Mouse (Mus musculus) 3134 (cell line): ENCODE data around the gene Tspan5.
A peak's percentile ranks its signal among the peaks of the same experiment; 100 is the strongest.

Source experiments
- DNase-seq: peaks from one replicate; pipeline ENCODE4 v3.0.0-alpha.2; 2011; ENCODE audit warnings: low spot score; ENCODE audit not compliant: insufficient read length; ENCODE audit errors: extremely low read depth

Gene Tspan5

DNA sequence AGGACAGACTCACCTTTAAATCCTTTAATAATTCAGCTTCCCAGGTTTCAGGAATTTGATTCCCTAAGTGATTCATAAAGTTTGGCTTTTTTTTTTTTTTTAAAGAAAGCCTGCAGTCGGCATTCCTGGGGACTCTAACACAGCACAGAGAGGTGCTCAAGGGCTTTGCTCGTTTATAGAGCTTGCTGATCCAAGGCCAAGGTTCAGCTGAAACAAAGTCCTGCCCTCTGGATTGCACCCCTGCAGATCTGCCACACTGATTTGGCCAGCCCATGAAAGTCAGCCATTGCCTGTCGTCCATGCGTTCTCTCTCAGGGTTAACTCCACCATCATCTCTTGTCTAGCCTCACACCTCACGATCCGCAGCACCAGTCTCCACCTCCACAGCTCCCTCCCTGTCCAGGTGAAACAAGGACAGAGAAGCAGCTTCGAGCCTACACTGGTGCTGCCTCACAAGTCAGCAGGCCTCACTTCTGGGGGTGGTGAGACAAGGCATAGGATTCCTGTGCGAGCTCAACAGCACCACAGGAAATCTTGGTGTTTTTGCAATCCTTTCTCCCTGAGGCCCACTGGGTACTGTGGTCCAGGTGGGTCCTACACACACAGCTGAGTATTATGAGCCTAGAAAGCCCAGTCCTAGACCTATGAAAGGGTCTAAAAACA is 172.8 kb downstream of the Tspan5 start:
- DNase-seq, result no peak

DNA sequence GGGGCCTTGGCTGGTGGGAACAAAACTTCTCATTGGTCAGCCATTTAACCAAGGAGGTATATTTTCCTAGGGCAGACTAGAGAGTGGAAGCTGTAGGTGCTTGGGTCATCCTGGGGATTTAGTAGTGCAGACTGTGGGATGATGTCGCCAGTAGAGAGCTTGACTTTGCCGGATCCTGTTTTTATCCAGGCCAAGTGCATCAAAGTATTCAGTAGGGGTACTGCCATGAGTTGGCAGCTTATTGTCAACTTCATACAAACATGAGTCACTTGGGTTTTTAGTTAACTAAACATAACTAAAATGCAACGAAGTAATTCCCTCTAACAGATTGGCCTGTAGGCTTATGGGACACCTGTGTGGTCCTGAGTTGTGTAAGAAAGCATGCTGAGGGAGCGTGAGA is 174.6 kb downstream of the Tspan5 start:
- peak; percentile 28 for DNase-seq

DNA sequence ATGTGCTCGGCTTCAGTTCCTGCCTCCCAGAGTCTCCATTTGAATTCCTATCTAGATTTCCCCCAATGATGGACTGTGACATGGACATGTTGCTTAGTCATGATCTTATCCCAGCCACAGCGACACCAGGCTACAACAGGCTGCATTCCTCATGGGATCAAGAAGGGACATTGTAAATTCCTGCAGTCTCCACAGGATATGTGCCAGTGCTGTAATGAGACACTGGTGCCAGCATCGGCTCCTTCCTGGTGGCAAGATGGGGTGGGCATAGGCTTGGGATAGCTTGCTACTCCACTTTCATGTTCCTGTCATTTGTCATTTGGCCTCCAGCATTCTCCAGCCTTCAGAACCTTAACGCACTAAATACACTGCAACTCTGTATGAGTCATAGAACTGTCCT is 175.0 kb downstream of the Tspan5 start:
- peak; percentile 56 for DNase-seq

DNA sequence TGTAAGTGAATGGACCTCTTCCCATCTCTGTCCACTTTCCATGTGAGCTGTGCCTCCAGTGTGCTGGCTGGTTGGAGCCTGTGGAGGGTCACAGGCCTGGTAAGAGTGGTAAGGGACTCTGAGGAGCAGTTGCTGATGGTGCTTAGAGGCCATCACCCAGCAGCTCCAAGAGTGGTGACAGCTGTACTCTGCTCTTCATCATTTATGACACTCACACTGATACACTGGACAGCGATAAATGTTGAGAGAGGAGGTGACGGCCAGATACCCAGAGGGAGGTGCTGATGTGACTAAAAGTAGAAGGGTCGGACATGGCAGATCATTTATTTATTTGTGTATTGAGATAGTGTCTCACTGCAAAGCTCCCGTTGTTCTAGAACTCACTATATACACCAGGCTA is 176.2 kb downstream of the Tspan5 start:
- no peak for DNase-seq

DNA sequence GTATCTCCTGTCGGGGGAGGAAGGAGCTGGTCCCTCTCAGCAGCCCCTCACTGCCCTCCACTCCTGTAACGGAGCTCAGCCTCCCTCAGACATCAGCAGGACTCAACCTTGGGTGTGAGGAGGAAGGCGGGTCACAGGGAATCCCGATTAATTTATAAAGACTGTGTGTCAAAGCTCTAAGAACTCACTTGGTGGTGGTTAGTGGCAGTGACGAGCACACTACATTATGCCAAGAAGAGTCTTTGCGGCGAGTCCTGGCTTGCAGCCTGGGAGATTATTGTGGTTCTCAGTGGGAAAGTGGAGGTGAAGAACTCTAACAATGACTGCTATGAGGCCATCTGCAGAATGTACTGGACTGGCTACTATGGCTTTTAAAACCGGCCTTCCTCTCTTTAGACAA is 184.2 kb downstream of the Tspan5 start:
- no peak for DNase-seq

DNA sequence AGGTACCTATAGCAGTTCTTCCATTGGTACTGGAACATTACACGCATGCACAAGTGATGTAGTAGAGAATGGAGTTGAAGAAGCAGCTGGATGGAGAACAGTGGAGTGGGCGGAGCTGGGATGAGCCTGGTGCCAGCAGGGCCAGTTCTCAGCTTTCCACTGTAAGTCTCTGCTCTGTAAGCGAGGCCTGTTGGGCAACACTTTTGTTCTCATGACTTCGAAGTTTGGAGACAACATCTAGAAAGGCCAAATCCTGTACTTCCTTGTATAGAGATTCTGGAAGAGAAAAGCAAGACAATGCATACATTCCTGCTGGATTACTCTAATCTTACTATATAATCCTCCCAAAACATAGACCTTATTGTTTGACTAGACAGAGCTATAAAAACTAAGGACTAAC is 185.4 kb downstream of the Tspan5 start:
- DNase-seq, result no peak

DNA sequence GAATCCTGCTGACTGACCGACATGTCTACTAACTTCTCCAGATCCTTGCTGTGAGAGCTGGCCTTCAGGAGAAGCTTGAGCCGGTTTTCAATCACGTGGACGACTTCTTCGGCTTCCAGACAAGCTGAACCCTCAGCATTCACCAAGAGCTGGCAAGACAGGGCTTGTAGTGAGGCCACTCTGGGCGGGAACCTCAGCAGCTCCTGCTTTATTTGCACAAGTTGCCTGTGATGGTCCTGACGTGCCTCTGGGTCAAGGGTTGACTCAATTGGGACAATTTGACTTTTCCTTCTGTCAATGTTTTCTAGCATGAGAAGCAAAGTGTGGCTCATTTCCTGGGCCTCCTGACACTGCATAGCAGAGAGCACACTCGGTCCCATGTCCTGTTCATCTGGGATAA is 194.8 kb downstream of the Tspan5 start:
- DNase-seq, result no peak

DNA sequence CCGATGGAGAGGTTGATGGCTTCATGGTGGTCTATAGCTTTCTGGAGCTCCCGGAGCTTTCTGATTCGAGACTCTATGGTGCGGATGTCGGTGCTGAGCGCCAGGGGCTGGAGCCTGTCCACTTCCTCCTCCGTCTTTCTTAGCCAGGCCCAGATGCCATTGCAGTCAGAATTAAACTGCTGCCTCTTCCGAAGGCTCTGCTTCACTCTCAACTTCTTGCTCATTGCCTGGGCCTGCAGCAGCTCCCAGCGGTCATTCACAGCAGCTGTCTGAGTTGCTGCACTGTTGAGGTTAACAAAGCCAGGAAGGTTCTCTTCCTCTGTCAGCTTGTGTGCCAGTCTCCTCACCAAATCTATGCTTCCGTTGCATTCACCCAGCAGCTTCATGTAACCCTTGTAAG is 195.2 kb downstream of the Tspan5 start:
- no peak for DNase-seq

DNA sequence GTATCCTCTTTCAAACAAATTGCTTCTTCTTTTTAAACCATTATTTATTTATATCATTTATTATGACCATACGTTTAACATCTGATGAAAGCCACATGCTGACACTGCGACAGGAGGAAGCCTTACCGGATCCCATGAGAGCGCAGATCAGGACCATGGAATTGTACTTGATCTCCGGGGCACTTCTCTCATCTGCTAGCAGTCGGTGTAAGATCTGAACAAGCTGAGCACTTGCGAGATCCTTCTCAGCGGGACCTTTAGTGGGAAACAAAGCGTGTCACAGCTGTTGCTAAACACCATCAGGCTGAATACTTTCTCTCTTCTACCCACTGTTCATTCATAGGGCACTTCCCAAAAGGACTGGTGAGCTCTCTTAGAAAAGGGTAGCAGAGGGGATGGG is 199.6 kb downstream of the Tspan5 start:
- DNase-seq, result no peak

DNA sequence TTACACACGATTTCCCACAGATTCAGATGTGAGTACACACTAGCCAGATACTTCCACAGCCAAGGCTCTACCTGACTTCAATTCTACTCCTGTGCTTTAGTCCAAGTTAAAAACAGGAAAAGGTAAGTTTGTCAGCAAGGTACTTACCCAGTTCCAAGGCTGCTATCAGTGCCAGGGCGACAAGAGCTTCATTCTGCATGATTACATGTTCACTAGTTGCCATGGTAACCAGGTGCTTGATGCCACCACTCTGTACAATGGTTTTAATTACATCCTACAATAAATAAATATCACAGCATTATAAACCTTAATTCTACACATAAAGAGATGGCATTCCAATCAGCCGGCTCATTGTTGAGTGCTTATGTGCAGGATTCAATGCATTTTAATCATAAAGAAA is 203.5 kb downstream of the Tspan5 start:
- DNase-seq, result no peak

DNA sequence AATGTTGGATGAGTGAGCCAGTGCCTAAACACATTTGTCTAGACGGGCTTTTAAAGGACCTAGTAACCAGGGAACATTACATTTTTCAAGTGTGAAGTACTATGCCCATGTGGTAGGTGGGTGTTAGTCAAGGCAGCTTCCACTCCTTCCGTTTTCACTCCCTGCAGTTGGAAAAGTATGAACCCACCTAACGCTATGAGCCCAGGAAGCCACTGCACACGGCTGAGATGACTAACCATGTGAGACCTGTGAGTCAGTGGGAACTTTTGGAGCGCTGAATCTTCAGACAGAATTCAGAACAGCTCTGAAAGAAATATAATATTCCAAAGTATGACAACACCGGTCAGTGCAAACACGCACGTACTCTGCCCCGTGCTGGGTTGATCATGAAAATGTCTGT is 207.1 kb downstream of the Tspan5 start:
- no peak for DNase-seq

DNA sequence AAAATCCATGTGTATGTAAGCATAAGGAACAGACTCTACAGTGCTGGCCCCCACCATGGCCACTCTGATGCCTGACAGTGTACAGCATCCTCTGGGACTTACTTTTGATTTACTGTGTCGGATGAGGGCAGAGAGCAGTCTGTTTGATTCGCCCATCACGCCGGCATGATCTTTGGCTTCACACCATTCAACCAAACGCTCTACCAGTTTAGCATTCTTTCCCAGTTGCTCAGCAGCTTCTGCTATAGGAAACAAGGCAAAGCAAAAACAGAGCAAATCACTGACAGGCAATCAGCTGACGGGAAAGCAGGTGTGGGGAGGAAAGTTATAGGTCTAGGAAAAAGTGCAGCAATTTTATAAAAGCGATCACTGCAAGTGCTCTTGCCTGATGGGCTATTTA is 213.2 kb downstream of the Tspan5 start:
- DNase-seq, result no peak
